Mouse (Mus musculus): ENCODE data around the gene Golga1.
A peak's percentile ranks its signal among the peaks of the same experiment; 100 is the strongest.

Golga1 gene

GRCm38 (mm10) chr2:39006149-39006730 is 59.1 kb downstream of the Golga1 start:
- no peak for DNase-seq (ENCODE audit: low spot score in 2 of 2)

GRCm38 (mm10) chr2:39005574-39006079 is 59.7 kb downstream of the Golga1 start, which contains the start of gene Rpl35:
TSS of gene Rpl35 (minus strand) at chr2:39005624.
- DNase-seq (ENCODE audit: low spot score in 2 of 2): peak; percentile 58 to 73

- peak; percentile 92 to 93 for DNase-seq (ENCODE audit: low spot score in 2 of 2)
Observed at GRCm38 (mm10) chr2:39004880-39005435, 60.4 kb downstream of the Golga1 start, which contains the start of gene Arpc5l. TSS of gene Arpc5l (plus strand) at chr2:39005348.

- no peak for DNase-seq (ENCODE audit: low spot score in 2 of 2)
Observed at GRCm38 (mm10) chr2:39004372-39004771, 61.0 kb downstream of the Golga1 start.

- no peak for DNase-seq (ENCODE audit: low spot score in 2 of 2)
Observed at GRCm38 (mm10) chr2:39003512-39003911, 61.8 kb downstream of the Golga1 start.

- no peak for DNase-seq (ENCODE audit: low spot score in 2 of 2)
Observed at GRCm38 (mm10) chr2:39003106-39003505, 62.2 kb downstream of the Golga1 start.

- no peak for DNase-seq (ENCODE audit: low spot score in 2 of 2)
Observed at GRCm38 (mm10) chr2:39001866-39002265, 63.5 kb downstream of the Golga1 start.

- no peak for DNase-seq (ENCODE audit: low spot score in 2 of 2)
Observed at GRCm38 (mm10) chr2:39000587-39000919, 64.8 kb downstream of the Golga1 start.

GRCm38 (mm10) chr2:38999910-39000586 is 65.3 kb downstream of the Golga1 start:
- DNase-seq (ENCODE audit: low spot score in 2 of 2): no peak

- no peak for DNase-seq (ENCODE audit: low spot score in 2 of 2)
Observed at GRCm38 (mm10) chr2:38999381-38999780, 66.0 kb downstream of the Golga1 start.

GRCm38 (mm10) chr2:38997386-38998374 is 67.7 kb downstream of the Golga1 start, which contains the start of gene Wdr38:
TSS of gene Wdr38 (plus strand) at chr2:38997476.
- peak; percentile 85 to 89 for DNase-seq (ENCODE audit: low spot score in 2 of 2)

GRCm38 (mm10) chr2:38992452-38992851 is 72.9 kb downstream of the Golga1 start:
- no peak for DNase-seq (ENCODE audit: low spot score in 2 of 2)

GRCm38 (mm10) chr2:38992004-38992403 is 73.3 kb downstream of the Golga1 start:
- DNase-seq (ENCODE audit: low spot score in 2 of 2): no peak

- no peak for DNase-seq (ENCODE audit: low spot score in 2 of 2)
Observed at GRCm38 (mm10) chr2:38988929-38989328, 76.4 kb downstream of the Golga1 start.

GRCm38 (mm10) chr2:38987803-38988510 is 77.4 kb downstream of the Golga1 start:
- DNase-seq (ENCODE audit: low spot score in 2 of 2): no peak

GRCm38 (mm10) chr2:38987371-38987770 is 78.0 kb downstream of the Golga1 start:
- no peak for DNase-seq (ENCODE audit: low spot score in 2 of 2)

- no peak for DNase-seq (ENCODE audit: low spot score in 2 of 2)
Observed at GRCm38 (mm10) chr2:38986580-38986979, 78.8 kb downstream of the Golga1 start.

GRCm38 (mm10) chr2:38983456-38983855 is 81.9 kb downstream of the Golga1 start:
- DNase-seq (ENCODE audit: low spot score in 2 of 2): no peak

GRCm38 (mm10) chr2:38977837-38978236 is 87.5 kb downstream of the Golga1 start:
- no peak for DNase-seq (ENCODE audit: low spot score in 2 of 2)

- DNase-seq (ENCODE audit: low spot score in 2 of 2): no peak
Observed at GRCm38 (mm10) chr2:38975941-38976805, 89.2 kb downstream of the Golga1 start.
